Mouse (Mus musculus): ENCODE measurements around the gene Ephb1. TPM values are rescaled to one million over a fixed set of nuclear protein-coding genes. Genes with fewer than 3 reads are reported as not detected.

The Ephb1 gene
- polyA plus RNA-seq, 1 experiment: not detected

GRCm38 (mm10) chr9:101939006-101939405 lies 415.5 kb downstream of the Ephb1 start:
- TF ChIP-seq GATA1 (IDR thresholded peaks at IDR 0.05; ENCODE audit: low read length): no peak

GRCm38 (mm10) chr9:101938066-101938465 lies 416.4 kb downstream of the Ephb1 start:
- no peak for TF ChIP-seq GATA1 (IDR thresholded peaks at IDR 0.05; ENCODE audit: low read length)

GRCm38 (mm10) chr9:101934887-101935286 lies 419.6 kb downstream of the Ephb1 start:
- no peak for TF ChIP-seq GATA1 (IDR thresholded peaks at IDR 0.05; ENCODE audit: low read length)

- no peak for TF ChIP-seq GATA1 (IDR thresholded peaks at IDR 0.05; ENCODE audit: low read length)
Measured at GRCm38 (mm10) chr9:101933946-101934573, 420.4 kb downstream of the Ephb1 start.

- no peak for TF ChIP-seq GATA1 (IDR thresholded peaks at IDR 0.05; ENCODE audit: low read length)
Measured at GRCm38 (mm10) chr9:101924829-101925228, 429.7 kb downstream of the Ephb1 start.

- no peak for TF ChIP-seq GATA1 (IDR thresholded peaks at IDR 0.05; ENCODE audit: low read length)
Measured at GRCm38 (mm10) chr9:101922846-101923245, 431.6 kb downstream of the Ephb1 start.

- TF ChIP-seq GATA1 (IDR thresholded peaks at IDR 0.05; ENCODE audit: low read length): no peak
Measured at GRCm38 (mm10) chr9:101919324-101919723, 435.2 kb downstream of the Ephb1 start.

- no peak for TF ChIP-seq GATA1 (IDR thresholded peaks at IDR 0.05; ENCODE audit: low read length)
Measured at GRCm38 (mm10) chr9:101918771-101919170, 435.7 kb downstream of the Ephb1 start.

GRCm38 (mm10) chr9:101915082-101915481 lies 439.4 kb downstream of the Ephb1 start:
- TF ChIP-seq GATA1 (IDR thresholded peaks at IDR 0.05; ENCODE audit: low read length): no peak

GRCm38 (mm10) chr9:101911176-101911866 lies 443.2 kb downstream of the Ephb1 start:
- no peak for TF ChIP-seq GATA1 (IDR thresholded peaks at IDR 0.05; ENCODE audit: low read length)

GRCm38 (mm10) chr9:101909491-101909890 lies 445.0 kb downstream of the Ephb1 start:
- no peak for TF ChIP-seq GATA1 (IDR thresholded peaks at IDR 0.05; ENCODE audit: low read length)

- no peak for TF ChIP-seq GATA1 (IDR thresholded peaks at IDR 0.05; ENCODE audit: low read length)
Measured at GRCm38 (mm10) chr9:101908849-101909248, 445.6 kb downstream of the Ephb1 start.

- TF ChIP-seq GATA1 (IDR thresholded peaks at IDR 0.05; ENCODE audit: low read length): no peak
Measured at GRCm38 (mm10) chr9:101907747-101908255, 446.7 kb downstream of the Ephb1 start.

- no peak for TF ChIP-seq GATA1 (IDR thresholded peaks at IDR 0.05; ENCODE audit: low read length)
Measured at GRCm38 (mm10) chr9:101903406-101903805, 451.1 kb downstream of the Ephb1 start.

- no peak for TF ChIP-seq GATA1 (IDR thresholded peaks at IDR 0.05; ENCODE audit: low read length)
Measured at GRCm38 (mm10) chr9:101897851-101898250, 456.6 kb downstream of the Ephb1 start.

GRCm38 (mm10) chr9:101883295-101883694 lies 471.2 kb downstream of the Ephb1 start:
- TF ChIP-seq GATA1 (IDR thresholded peaks at IDR 0.05; ENCODE audit: low read length): no peak
